Mouse (Mus musculus) midbrain, embryonic 12.5 days (tissue): ENCODE measurements around the gene Surf4. TPM values are rescaled to one million over a fixed set of nuclear protein-coding genes. Genes with fewer than 3 reads are reported as not detected.

Source experiments
- ATAC-seq: fragments of 200-750 bp; cut with Nextera tagmentation; 2 replicates; pipeline ENCODE4 v1.8.0; 2017; ENCODE audit warnings: low read depth, moderate TSS enrichment, moderate library complexity; ENCODE audit not compliant: low FRiP score
- H3K27ac ChIP-seq: fragments of 300-500 bp; sonication (generic); replicated peaks from 2 replicates; pipeline ENCODE4 v1.5.1; 2016; ENCODE audit warnings: mild to moderate bottlenecking
- H3K27me3 ChIP-seq: fragments of 300-500 bp; sonication (generic); 2 replicates; pipeline ENCODE4 v1.6.1; 2016; ENCODE audit warnings: mild to moderate bottlenecking
- H3K36me3 ChIP-seq: fragments of 300-500 bp; sonication (generic); 2 replicates; pipeline ENCODE4 v1.6.1; 2016
- H3K4me1 ChIP-seq: fragments of 300-500 bp; sonication (generic); 2 replicates; pipeline ENCODE4 v1.6.1; 2016
- H3K4me2 ChIP-seq: fragments of 300-500 bp; sonication (generic); replicated peaks from 2 replicates; pipeline ENCODE4 v1.6.1; 2016; ENCODE audit warnings: mild to moderate bottlenecking, moderate library complexity
- H3K4me3 ChIP-seq: fragments of 300-500 bp; sonication (generic); 2 replicates; pipeline ENCODE4 v1.5.1; 2016; ENCODE audit warnings: mild to moderate bottlenecking
- H3K9ac ChIP-seq: fragments of 300-500 bp; sonication (generic); replicated peaks from 2 replicates; pipeline ENCODE4 v1.6.1; 2016; ENCODE audit warnings: mild to moderate bottlenecking, moderate library complexity
- H3K9me3 ChIP-seq: fragments of 300-500 bp; sonication (generic); 2 replicates; pipeline ENCODE4 v1.6.1; 2016; ENCODE audit warnings: mild to moderate bottlenecking
- WGBS: fragments of 180-500 bp; shearing (Covaris S2); methylation state at CpG from one replicate; pipeline ENCODE4 v1.1.7; 2016; 5-methylcytosine and 5-hydroxymethylcytosine counted together
- polyA plus RNA-seq: library from polyadenylated mRNA; unstranded; fragments of >200 nt; fragmentation: Nextera tagmentation; extraction: Ambion mirVana; gene quantifications from 2 replicates; pipeline ENCODE4 v1.2.1, GENCODE M21; 2016

The Surf4 gene
- polyA plus RNA-seq, 1 experiment from 2014 or later = 132 TPM

GRCm38 (mm10) chr2:26870666-26871065 is 63.1 kb downstream of the Surf4 start:
- 66% methylated on average over 6 of the region's 6 CpGs for WGBS
- Histone ChIP-seq H3K4me3 (no peak overlapping the region), H3K9ac (no peak overlapping the region), H3K27me3 (peaks cover 3% of the 10 kb centered on the region; the same call in 1 of the 2 replicates), H3K4me2 (no peak overlapping the region), H3K36me3 (no peaks in the 10 kb centered on the region), H3K4me1 (no peaks in the 10 kb centered on the region), H3K27ac (no peak overlapping the region), H3K9me3 (no peaks in the 10 kb centered on the region)
- ATAC-seq = no peak

Other genes starting within 250 kb of the Surf4 start
- gene Abo, start 68.9 kb downstream of the Surf4 start, polyA plus RNA-seq = not detected in 2 replicates
- 29.9 and 32.1 TPM in 2 replicates for gene Surf6, start 31.0 kb downstream of the Surf4 start, polyA plus RNA-seq
- gene Med22, start 23.3 kb downstream of the Surf4 start, polyA plus RNA-seq = 125 and 129 TPM in 2 replicates
- 488 and 496 TPM in 2 replicates for gene Rpl7a, start 23.2 kb downstream of the Surf4 start, polyA plus RNA-seq
- 48.2 and 56.7 TPM in 2 replicates for gene Surf2, start 17.6 kb downstream of the Surf4 start, polyA plus RNA-seq
- 53.4 and 57.9 TPM in 2 replicates for gene Surf1, start 17.4 kb downstream of the Surf4 start, polyA plus RNA-seq
- gene Stkld1, start 119 bp upstream of the Surf4 start, polyA plus RNA-seq = not detected in 2 replicates
- gene Rexo4, start 30.5 kb upstream of the Surf4 start, polyA plus RNA-seq = 43.0 and 46.3 TPM in 2 replicates
- not detected in 2 replicates for gene Adamts13, start 39.5 kb upstream of the Surf4 start, polyA plus RNA-seq
- gene Cacfd1, start 76.0 kb upstream of the Surf4 start, polyA plus RNA-seq = 116 and 126 TPM in 2 replicates
- 2.9 and 3.5 TPM in 2 replicates for gene Slc2a6, start 94.1 kb upstream of the Surf4 start, polyA plus RNA-seq
- gene Mymk, start 138.3 kb upstream of the Surf4 start, polyA plus RNA-seq = 0.14 TPM in 1 of 2 replicates, not detected in the other
- gene Adamtsl2, start 145.5 kb upstream of the Surf4 start, polyA plus RNA-seq = 6.7 and 7.6 TPM in 2 replicates
- 0.09 and 0.27 TPM in 2 replicates for gene Fam163b, start 208.6 kb upstream of the Surf4 start, polyA plus RNA-seq
- gene Dbh, start 231.3 kb upstream of the Surf4 start, polyA plus RNA-seq = 0.09 and 0.15 TPM in 2 replicates